Mouse (Mus musculus) heart, embryonic 15.5 days (tissue): ENCODE results near the gene Clptm1. TPM values are rescaled to one million over a fixed set of nuclear protein-coding genes. Genes with fewer than 3 reads are reported as not detected.
"Not testable (repeated sequence)": the region's sequence is repeated elsewhere in the genome, so short reads cannot be mapped to it uniquely, and the experiment has no call there.

Source experiments
- ATAC-seq: fragments of 200-750 bp; cut with Nextera tagmentation; replicated peaks from 2 replicates; pipeline ENCODE4 v1.8.0; 2017; ENCODE audit warnings: low read depth, moderate TSS enrichment; ENCODE audit not compliant: insufficient number of reproducible peaks, insufficient read depth, low FRiP score
- H3K27ac ChIP-seq: fragments of 300-500 bp; sonication (generic); 2 replicates; pipeline ENCODE4 v1.5.1; 2015; ENCODE audit warnings: mild to moderate bottlenecking, inconsistent platforms
- H3K27me3 ChIP-seq: fragments of 300-500 bp; sonication (generic); 2 replicates; pipeline ENCODE4 v1.6.1; 2015; ENCODE audit warnings: inconsistent platforms
- H3K36me3 ChIP-seq: fragments of 300-500 bp; sonication (generic); 2 replicates; pipeline ENCODE4 v1.6.1; 2015; ENCODE audit warnings: mild to moderate bottlenecking, inconsistent platforms
- H3K4me1 ChIP-seq: fragments of 300-500 bp; sonication (generic); replicated peaks from 2 replicates; pipeline ENCODE4 v1.6.1; 2015; ENCODE audit warnings: inconsistent platforms
- H3K4me2 ChIP-seq: fragments of 300-500 bp; sonication (generic); 2 replicates; pipeline ENCODE4 v1.6.1; 2015; ENCODE audit warnings: inconsistent platforms, mild to moderate bottlenecking, moderate library complexity
- H3K4me3 ChIP-seq: fragments of 300-500 bp; sonication (generic); 2 replicates; pipeline ENCODE4 v1.5.1; 2015; ENCODE audit warnings: mild to moderate bottlenecking, inconsistent platforms
- H3K9ac ChIP-seq: fragments of 300-500 bp; sonication (generic); 2 replicates; pipeline ENCODE4 v1.6.1; 2015; ENCODE audit warnings: mild to moderate bottlenecking, inconsistent platforms
- H3K9me3 ChIP-seq: fragments of 300-500 bp; sonication (generic); replicated peaks from 2 replicates; pipeline ENCODE4 v1.6.1; 2016; ENCODE audit warnings: inconsistent platforms
- WGBS: fragments of 180-500 bp; shearing (Covaris S2); methylation state at CpG from one replicate; pipeline ENCODE4 v1.1.7; 2015; ENCODE audit warnings: mixed read lengths; 5-methylcytosine and 5-hydroxymethylcytosine counted together
- polyA plus RNA-seq: library from polyadenylated mRNA; unstranded; fragments of >200 nt; fragmentation: Nextera tagmentation; extraction: Ambion mirVana; gene quantifications from 2 replicates; pipeline ENCODE4 v1.2.1, GENCODE M21; 2015

Clptm1 gene
- polyA plus RNA-seq, 1 experiment from 2014 or later: 67.3 TPM

- Histone ChIP-seq H3K4me3 (no peak overlapping the region), H3K9ac (no peak overlapping the region), H3K27ac (no peak overlapping the region), H3K4me1 (peaks cover 39% of the 10 kb centered on the region), H3K9me3 (no peaks in the 10 kb centered on the region), H3K36me3 (peaks cover 5% of the 10 kb centered on the region; the same call in 1 of the 2 replicates), H3K27me3 (no peaks in the 10 kb centered on the region), H3K4me2 (no peak overlapping the region)
- no peak for ATAC-seq
- WGBS: 67% methylated on average over 6 of the region's 6 CpGs
Measured at GRCm38 (mm10) chr7:19691434-19691833, 26.6 kb upstream of the Clptm1 start.

- no peaks in the 10 kb centered on the region for H3K36me3 ChIP-seq
- ATAC-seq: no peak
- H3K4me3 ChIP-seq: no peak overlapping the region
- no peak overlapping the region for H3K27ac ChIP-seq
- H3K27me3 ChIP-seq: no peaks in the 10 kb centered on the region
- no peak overlapping the region for H3K4me2 ChIP-seq
- whole genome bisulfite sequencing: 79% methylated on average over 4 of the region's 4 CpGs
- H3K9me3 ChIP-seq: no peaks in the 10 kb centered on the region
- H3K4me1 ChIP-seq: peaks cover 36% of the 10 kb centered on the region
- no peak overlapping the region for H3K9ac ChIP-seq
Measured at GRCm38 (mm10) chr7:19690845-19691244, 26.0 kb upstream of the Clptm1 start.

DNA sequence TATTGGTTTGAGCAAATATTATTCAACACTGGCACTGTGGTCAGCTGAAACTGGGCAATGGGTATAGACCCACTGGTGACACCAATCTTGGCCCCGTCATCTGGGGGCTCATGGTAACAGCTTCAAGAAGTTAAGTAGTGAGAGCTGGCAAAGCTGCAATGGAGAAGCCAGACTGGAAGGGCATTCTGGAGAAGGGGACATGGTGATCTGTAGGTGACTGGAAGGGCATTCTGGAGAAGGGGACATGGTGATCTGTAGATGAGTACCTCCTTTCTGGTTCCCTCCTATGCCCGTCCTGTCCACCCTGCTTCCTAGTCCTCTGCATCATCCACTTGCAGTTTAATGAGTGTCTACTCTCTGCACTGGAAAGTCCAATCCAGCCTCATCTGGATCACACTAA lies 23.8 kb upstream of the Clptm1 start:
- Histone ChIP-seq H3K4me1 (peaks cover 14% of the 10 kb centered on the region), H3K9ac (no peak overlapping the region), H3K36me3 (no peaks in the 10 kb centered on the region), H3K4me2 (no peak overlapping the region), H3K4me3 (no peak overlapping the region), H3K27me3 (no peaks in the 10 kb centered on the region), H3K27ac (no peak overlapping the region), H3K9me3 (no peaks in the 10 kb centered on the region)
- no peak for ATAC-seq
- 86% methylated on average over 2 of the region's 2 CpGs for WGBS

GRCm38 (mm10) chr7:19688101-19688500 lies 23.3 kb upstream of the Clptm1 start:
- no peaks in the 10 kb centered on the region for H3K9me3 ChIP-seq
- H3K27me3 ChIP-seq: no peaks in the 10 kb centered on the region
- 88% methylated on average over 10 of the region's 10 CpGs for WGBS
- no peak for ATAC-seq
- no peak overlapping the region for H3K9ac ChIP-seq
- H3K36me3 ChIP-seq: no peaks in the 10 kb centered on the region
- H3K4me1 ChIP-seq: peaks cover 9% of the 10 kb centered on the region
- no peak overlapping the region for H3K4me2 ChIP-seq
- no peak overlapping the region for H3K27ac ChIP-seq
- H3K4me3 ChIP-seq: no peak overlapping the region

GRCm38 (mm10) chr7:19686927-19687583 lies 22.2 kb upstream of the Clptm1 start:
- H3K4me3 ChIP-seq, H3K36me3 ChIP-seq, H3K27me3 ChIP-seq, H3K27ac ChIP-seq, H3K4me1 ChIP-seq, H3K9ac ChIP-seq, H3K4me2 ChIP-seq, ATAC-seq, H3K9me3 ChIP-seq: not testable (repeated sequence)
- 44% methylated on average over 8 of the region's 8 CpGs for WGBS

GRCm38 (mm10) chr7:19686521-19686920 lies 21.7 kb upstream of the Clptm1 start:
- no peak overlapping the region for H3K4me3 ChIP-seq
- ATAC-seq: no peak
- H3K36me3 ChIP-seq: no peaks in the 10 kb centered on the region
- 83% methylated on average over 6 of the region's 6 CpGs for WGBS
- no peaks in the 10 kb centered on the region for H3K9me3 ChIP-seq
- 0 out of 2 replicates have a peak, but pooled peaks cover under 1% of the 10 kb centered on the region for H3K4me1 ChIP-seq
- H3K27ac ChIP-seq: no peak overlapping the region
- H3K9ac ChIP-seq: no peak overlapping the region
- H3K4me2 ChIP-seq: no peak overlapping the region
- no peaks in the 10 kb centered on the region for H3K27me3 ChIP-seq

- Histone ChIP-seq H3K9me3 (no peaks in the 10 kb centered on the region), H3K4me2 (no peak overlapping the region), H3K4me1 (peaks cover 5% of the 10 kb centered on the region; the same call in 1 of the 2 replicates), H3K36me3 (no peaks in the 10 kb centered on the region), H3K4me3 (no peak overlapping the region), H3K27me3 (no peaks in the 10 kb centered on the region), H3K27ac (no peak overlapping the region), H3K9ac (no peak overlapping the region)
- WGBS: 54% methylated on average over 4 of the region's 4 CpGs
- ATAC-seq: no peak
Measured at GRCm38 (mm10) chr7:19685374-19685773, 20.5 kb upstream of the Clptm1 start.

DNA sequence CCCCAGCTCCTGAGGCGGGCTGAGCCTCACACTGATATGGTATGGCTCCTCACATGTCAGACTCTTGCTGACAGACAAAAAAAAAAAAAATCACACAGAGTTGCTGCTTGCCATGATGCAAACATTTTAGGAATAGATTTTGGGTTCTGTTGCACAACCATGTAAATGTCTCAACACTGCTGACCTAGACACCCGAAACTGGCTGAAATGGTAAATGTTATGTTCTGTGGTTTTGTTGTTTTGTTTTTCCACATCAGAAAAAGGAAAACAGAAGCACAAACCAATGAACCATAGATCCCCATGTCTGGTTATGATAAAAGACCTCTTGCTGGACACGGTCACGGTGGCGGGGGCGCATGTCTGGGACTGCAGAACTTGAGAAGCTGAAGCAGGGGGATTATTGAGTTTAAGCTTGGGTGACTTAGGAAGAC lies 19.0 kb upstream of the Clptm1 start:
- Histone ChIP-seq H3K4me3 (no peak overlapping the region), H3K9ac (no peak overlapping the region), H3K9me3 (no peaks in the 10 kb centered on the region), H3K27ac (no peak overlapping the region), H3K4me2 (no peak overlapping the region), H3K36me3 (no peaks in the 10 kb centered on the region), H3K27me3 (no peaks in the 10 kb centered on the region), H3K4me1 (peaks cover 5% of the 10 kb centered on the region; the same call in 1 of the 2 replicates)
- 85% methylated on average over 6 of the region's 6 CpGs for WGBS
- ATAC-seq: no peak

DNA sequence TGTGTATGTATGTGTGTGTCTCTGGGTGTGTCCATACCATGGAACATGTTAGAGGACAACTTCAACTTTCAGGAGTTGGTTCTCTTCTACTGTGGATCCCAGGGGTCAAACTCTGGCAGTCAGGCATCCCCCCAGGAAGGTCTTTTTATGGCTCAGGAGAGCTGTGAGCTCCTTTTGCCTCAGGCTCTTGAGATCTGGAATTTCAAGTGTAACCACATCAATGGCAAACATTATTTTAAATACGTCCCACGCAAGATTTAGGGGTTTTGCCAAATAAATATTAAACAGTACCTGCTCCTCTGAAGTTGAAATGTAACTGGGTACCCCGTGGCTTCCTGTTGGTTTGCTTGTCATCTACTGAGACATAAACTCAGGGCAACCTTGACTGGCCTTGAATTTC lies 18.1 kb upstream of the Clptm1 start:
- no peak overlapping the region for H3K4me2 ChIP-seq
- no peak overlapping the region for H3K27ac ChIP-seq
- H3K4me1 ChIP-seq: peaks cover 5% of the 10 kb centered on the region; the same call in 1 of the 2 replicates
- no peaks in the 10 kb centered on the region for H3K9me3 ChIP-seq
- no peak for ATAC-seq
- no peak overlapping the region for H3K4me3 ChIP-seq
- H3K9ac ChIP-seq: no peak overlapping the region
- no peaks in the 10 kb centered on the region for H3K27me3 ChIP-seq
- WGBS: 79% methylated on average over 3 of the region's 3 CpGs
- no peaks in the 10 kb centered on the region for H3K36me3 ChIP-seq

GRCm38 (mm10) chr7:19681202-19681694 lies 16.4 kb upstream of the Clptm1 start, which contains the start of the genes Gm44805 and Apoc4:
Gene Gm44805, minus strand, starts transcription at chr7:19681423.
Gene Apoc4, minus strand, starts transcription at chr7:19681479.
- 46% methylated on average over 8 of the region's 8 CpGs for WGBS
- Histone ChIP-seq H3K9ac (no peak within 1 kb of the TSS), H3K27me3 (no peaks in the 10 kb centered on the region), H3K9me3 (no peaks in the 10 kb centered on the region), H3K36me3 (no peaks in the 10 kb centered on the region), H3K4me1 (peaks cover 5% of the 10 kb centered on the region; the same call in 1 of the 2 replicates), H3K27ac (no peak within 1 kb of the TSS), H3K4me2 (no peak within 1 kb of the TSS), H3K4me3 (no peak within 1 kb of the TSS)
- no peak for ATAC-seq

- Histone ChIP-seq H3K9me3 (no peaks in the 10 kb centered on the region), H3K27ac (no peak overlapping the region), H3K9ac (no peak overlapping the region), H3K27me3 (no peaks in the 10 kb centered on the region), H3K4me3 (no peak overlapping the region), H3K4me2 (no peak overlapping the region), H3K4me1 (peaks cover 5% of the 10 kb centered on the region; the same call in 1 of the 2 replicates), H3K36me3 (no peaks in the 10 kb centered on the region)
- ATAC-seq: no peak
- WGBS: 91% methylated on average over 2 of the region's 2 CpGs
Measured at GRCm38 (mm10) chr7:19680702-19681101, 15.9 kb upstream of the Clptm1 start.

GRCm38 (mm10) chr7:19678901-19679300 lies 14.1 kb upstream of the Clptm1 start:
- no peaks in the 10 kb centered on the region for H3K9me3 ChIP-seq
- ATAC-seq: no peak
- H3K27ac ChIP-seq: no peak overlapping the region
- no peak overlapping the region for H3K4me3 ChIP-seq
- H3K4me2 ChIP-seq: no peak overlapping the region
- WGBS: 79% methylated on average over 3 of the region's 3 CpGs
- H3K4me1 ChIP-seq: peaks cover 5% of the 10 kb centered on the region; the same call in 1 of the 2 replicates
- no peaks in the 10 kb centered on the region for H3K36me3 ChIP-seq
- no peak overlapping the region for H3K9ac ChIP-seq
- H3K27me3 ChIP-seq: no peaks in the 10 kb centered on the region
